Mouse (Mus musculus) cerebellum, postnatal 4 days (tissue): ENCODE data around the gene Gm13272.
"Not testable (repeated sequence)": the region's sequence is repeated elsewhere in the genome, so short reads cannot be mapped to it uniquely, and the experiment has no call there.

ENCODE experiments used
- DNase-seq, 2 experiments: peaks; one replicate each; pipeline ENCODE4 v3.0.0; 2022; ENCODE audit warnings: low spot score in 2 of 2, mixed read lengths in 1 of 2

Gene Gm13272

GRCm38 (mm10) chr4:88779550-88779949, at the start of gene Gm13272:
Gene Gm13272, plus strand, starts transcription at chr4:88779850.
- DNase-seq = not testable (repeated sequence)

- DNase-seq = peak in 1 of 2 experiments; percentile 62
Measured at GRCm38 (mm10) chr4:88738480-88738879, 41.2 kb upstream of the Gm13272 start.

- DNase-seq = no peak
Measured at GRCm38 (mm10) chr4:88739036-88739435, 40.6 kb upstream of the Gm13272 start.

- DNase-seq = no peak
Measured at GRCm38 (mm10) chr4:88741426-88741825, 38.2 kb upstream of the Gm13272 start.

- DNase-seq = no peak
Measured at GRCm38 (mm10) chr4:88742771-88743371, 36.8 kb upstream of the Gm13272 start.

- DNase-seq = no peak
Measured at GRCm38 (mm10) chr4:88744207-88744606, 35.4 kb upstream of the Gm13272 start.

GRCm38 (mm10) chr4:88749926-88750325, 29.7 kb upstream of the Gm13272 start:
- DNase-seq = no peak

GRCm38 (mm10) chr4:88754818-88755340, 24.8 kb upstream of the Gm13272 start, which contains the start of gene Gm13271:
Gene Gm13271, plus strand, starts transcription at chr4:88754868.
- peak; percentile 76 to 79 for DNase-seq

- DNase-seq = not testable (repeated sequence)
Measured at GRCm38 (mm10) chr4:88756581-88757513, 22.8 kb upstream of the Gm13272 start.

- peak; percentile 86 to 90 for DNase-seq
Measured at GRCm38 (mm10) chr4:88757628-88758031, 22.0 kb upstream of the Gm13272 start.

GRCm38 (mm10) chr4:88758751-88759150, 20.9 kb upstream of the Gm13272 start:
- not testable (repeated sequence) for DNase-seq

- DNase-seq = peak; percentile 33 to 54
Measured at GRCm38 (mm10) chr4:88759610-88760268, 19.9 kb upstream of the Gm13272 start, which contains the start of gene Gm13283. Gene Gm13283, plus strand, starts transcription at chr4:88760119.

GRCm38 (mm10) chr4:88760431-88760830, 19.2 kb upstream of the Gm13272 start:
- peak in 1 of 2 experiments; percentile 66 for DNase-seq

- peak; percentile 73 to 77 for DNase-seq
Measured at GRCm38 (mm10) chr4:88761776-88762175, 17.9 kb upstream of the Gm13272 start.

GRCm38 (mm10) chr4:88762341-88762740, 17.3 kb upstream of the Gm13272 start:
- DNase-seq = peak in 1 of 2 experiments; percentile 45

GRCm38 (mm10) chr4:88763384-88764018, 16.1 kb upstream of the Gm13272 start:
- DNase-seq = not testable (repeated sequence)

GRCm38 (mm10) chr4:88773534-88773933, 6.1 kb upstream of the Gm13272 start, which contains the start of gene Gm13290:
Gene Gm13290, plus strand, starts transcription at chr4:88773834.
- not testable (repeated sequence) for DNase-seq

- DNase-seq = not testable (repeated sequence)
Measured at GRCm38 (mm10) chr4:88776622-88777021, 3.0 kb upstream of the Gm13272 start, which contains the start of gene Gm13289. Gene Gm13289, plus strand, starts transcription at chr4:88776922.

- DNase-seq = not testable (repeated sequence)
Measured at GRCm38 (mm10) chr4:88780320-88780719, 670 bp downstream of the Gm13272 start.

GRCm38 (mm10) chr4:88781831-88782230, 2.2 kb downstream of the Gm13272 start, which contains the start of gene Ifnz:
Gene Ifnz, plus strand, starts transcription at chr4:88782131.
- not testable (repeated sequence) for DNase-seq

GRCm38 (mm10) chr4:88782335-88782734, 2.7 kb downstream of the Gm13272 start:
- DNase-seq = not testable (repeated sequence)
